Mouse (Mus musculus): Measurements from ENCODE around the gene Specc1.

- TF ChIP-seq CTCF (IDR thresholded peaks at IDR 0.05; ENCODE audit: low read depth, low read length) (no peak), POLR2A (IDR thresholded peaks at IDR 0.05; ENCODE audit: borderline replicate concordance, low read depth, low read length) (no peak)
Observed at GRCm38 (mm10) chr11:62034564-62034963, 78.0 kb downstream of the Specc1 start.
